Mouse (Mus musculus): Measurements from ENCODE around the gene Taok3.

- no peak for TF ChIP-seq CTCF (IDR thresholded peaks at IDR 0.05; ENCODE audit: low read depth, low read length)
- TF ChIP-seq TAL1 (conservative IDR thresholded peaks at IDR 0.05; ENCODE audit: low read depth, low read length) = no peak
Measured at GRCm38 (mm10) chr5:117118220-117118619, 1.7 kb upstream of the Taok3 start.

Data from G1E (cell line).